Mouse (Mus musculus): ENCODE data around the gene Cd200r1.

DNA sequence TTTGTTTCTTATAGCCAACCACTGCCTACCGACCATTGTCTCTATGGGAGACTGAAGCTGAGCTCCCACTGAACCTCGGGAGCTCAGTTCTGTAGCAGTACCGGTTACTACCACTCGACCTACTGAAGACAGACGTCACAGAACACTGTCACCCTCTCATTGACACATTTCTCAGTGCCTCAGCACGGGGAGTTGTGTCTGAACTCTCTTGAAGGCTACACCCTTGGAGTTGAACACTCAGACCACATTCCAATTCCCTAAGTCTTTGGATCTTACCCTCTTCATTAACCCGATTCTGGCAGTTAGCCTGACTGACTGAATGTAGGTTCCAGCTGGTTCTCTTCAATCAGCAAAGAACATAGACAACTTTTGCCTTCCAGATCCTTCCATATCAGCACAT is 46.2 kb upstream of the Cd200r1 start:
- no peak for TF ChIP-seq CTCF (IDR thresholded peaks at IDR 0.05; ENCODE audit: control insufficient read depth, insufficient read depth, insufficient replicate concordance, low read depth, low read length)
- no peak for TF ChIP-seq POLR2A (IDR thresholded peaks at IDR 0.05; ENCODE audit: control insufficient read depth, low read depth, low read length)
